Mouse (Mus musculus) intestine, embryonic 16.5 days (tissue): ENCODE data around the gene Gm10477. TPM values are rescaled to one million over a fixed set of nuclear protein-coding genes. Genes with fewer than 3 reads are reported as not detected.
"Not testable (repeated sequence)": the region's sequence is repeated elsewhere in the genome, so short reads cannot be mapped to it uniquely, and the experiment has no call there.

Source experiments
- ATAC-seq: fragments of 200-750 bp; cut with Nextera tagmentation; 2 replicates; pipeline ENCODE4 v1.8.0; 2017; ENCODE audit warnings: moderate TSS enrichment, moderate library complexity
- H3K27ac ChIP-seq: fragments of 300-500 bp; sonication (generic); 2 replicates; pipeline ENCODE4 v1.5.1; 2014; ENCODE audit warnings: mild to moderate bottlenecking, low read length
- H3K27me3 ChIP-seq: fragments of 300-500 bp; sonication (generic); replicated peaks from 2 replicates; pipeline ENCODE4 v1.6.1; 2014; ENCODE audit warnings: low read length, control low read depth, mixed read lengths; ENCODE audit not compliant: control insufficient read depth, insufficient read depth
- H3K36me3 ChIP-seq: fragments of 300-500 bp; sonication (generic); 2 replicates; pipeline ENCODE4 v1.6.1; 2014; ENCODE audit warnings: low read length, control low read depth; ENCODE audit not compliant: control insufficient read depth, insufficient read depth
- H3K4me1 ChIP-seq: fragments of 300-500 bp; sonication (generic); 2 replicates; pipeline ENCODE4 v1.6.1; 2014; ENCODE audit warnings: low read length, control low read depth, mixed read lengths; ENCODE audit not compliant: control insufficient read depth, insufficient read depth
- H3K4me2 ChIP-seq: fragments of 300-500 bp; sonication (generic); 2 replicates; pipeline ENCODE4 v1.6.1; 2014; ENCODE audit warnings: low read depth, low read length, control low read depth
- H3K4me3 ChIP-seq: fragments of 300-500 bp; sonication (generic); 2 replicates; pipeline ENCODE4 v1.5.1; 2014; ENCODE audit warnings: mild to moderate bottlenecking, low read length
- H3K9ac ChIP-seq: fragments of 300-500 bp; sonication (generic); 2 replicates; pipeline ENCODE4 v1.6.1; 2014; ENCODE audit warnings: low read depth, low read length
- H3K9me3 ChIP-seq: fragments of 300-500 bp; sonication (generic); 2 replicates; pipeline ENCODE4 v1.6.1; 2016; ENCODE audit warnings: low read length, control low read depth; ENCODE audit not compliant: control insufficient read depth
- WGBS: fragments of 180-500 bp; shearing (Covaris S2); extraction: QIAGEN DNeasy Blood & Tissue Kit; methylation state at CpG from one replicate; pipeline ENCODE4 v1.1.7; 2014; 5-methylcytosine and 5-hydroxymethylcytosine counted together
- polyA plus RNA-seq: library from polyadenylated mRNA; unstranded; fragments of >200 nt; fragmentation: Nextera tagmentation; extraction: Ambion mirVana; gene quantifications from 2 replicates; pipeline ENCODE4 v1.2.1, GENCODE M21; 2015

The Gm10477 gene
- polyA plus RNA-seq = not detected in 2 replicates

DNA sequence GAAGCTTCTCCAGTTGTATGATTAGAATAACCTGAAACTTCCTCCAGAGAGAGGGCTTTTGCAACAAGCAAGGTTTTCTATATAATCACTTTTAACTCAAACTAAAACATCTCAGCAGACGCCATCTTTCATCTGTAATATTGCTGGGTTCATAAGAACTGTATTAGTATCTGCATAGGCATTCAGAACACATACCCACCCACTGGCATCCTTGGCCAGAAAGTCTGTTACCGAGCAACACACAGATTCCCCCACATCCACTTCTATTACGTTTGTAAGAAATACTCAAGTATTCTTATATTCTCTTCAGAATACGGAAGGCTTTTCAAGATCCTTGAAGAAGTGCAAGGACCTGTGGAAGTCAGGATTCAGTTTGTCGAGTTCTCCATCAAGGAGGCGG is at the start of gene Gm10477:
Gm10477 (plus strand) TSS at position 301 of the 400 bp plus-strand sequence.
- ATAC-seq, H3K36me3 ChIP-seq, H3K27ac ChIP-seq, H3K9me3 ChIP-seq, H3K9ac ChIP-seq, H3K4me3 ChIP-seq, H3K4me2 ChIP-seq, H3K4me1 ChIP-seq, H3K27me3 ChIP-seq: not testable (repeated sequence)
- WGBS = 82% methylated on average over 6 of the region's 6 CpGs

GRCm38 (mm10) chrX:56477553-56477952 is 47.0 kb upstream of the Gm10477 start:
- Histone ChIP-seq H3K27me3 (no peaks in the 10 kb centered on the region), H3K9me3 (no peaks in the 10 kb centered on the region), H3K36me3 (no peaks in the 10 kb centered on the region), H3K9ac (no peak overlapping the region), H3K4me1 (no peaks in the 10 kb centered on the region), H3K4me3 (no peak overlapping the region), H3K27ac (no peak overlapping the region), H3K4me2 (no peak overlapping the region)
- ATAC-seq = no peak
- 81% methylated on average over 3 of the region's 3 CpGs for WGBS

DNA sequence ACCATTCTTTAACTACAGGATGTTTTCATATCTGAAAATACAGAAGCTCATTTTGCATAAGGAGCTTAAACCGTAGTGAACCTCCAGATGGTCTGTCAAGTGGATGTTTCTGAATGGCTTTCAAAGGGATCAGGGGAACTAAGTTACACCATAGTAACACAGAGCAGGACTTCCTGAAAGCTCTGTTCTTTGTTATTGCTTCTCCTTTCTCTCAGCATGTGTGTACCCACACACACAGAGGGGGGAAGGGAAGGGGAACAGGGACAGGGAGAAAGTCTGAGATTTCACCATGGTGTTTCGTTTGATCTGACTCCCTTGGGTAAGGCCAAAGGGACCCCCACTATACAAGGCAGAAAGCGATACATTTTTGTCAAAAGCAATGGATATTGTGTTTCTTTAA is 42.6 kb upstream of the Gm10477 start:
- H3K4me3 ChIP-seq = no peak overlapping the region
- 68% methylated on average over 3 of the region's 3 CpGs for WGBS
- ATAC-seq = no peak
- no peaks in the 10 kb centered on the region for H3K9me3 ChIP-seq
- no peaks in the 10 kb centered on the region for H3K36me3 ChIP-seq
- H3K9ac ChIP-seq = no peak overlapping the region
- no peak overlapping the region for H3K4me2 ChIP-seq
- no peak overlapping the region for H3K27ac ChIP-seq
- H3K4me1 ChIP-seq = no peaks in the 10 kb centered on the region
- no peaks in the 10 kb centered on the region for H3K27me3 ChIP-seq

DNA sequence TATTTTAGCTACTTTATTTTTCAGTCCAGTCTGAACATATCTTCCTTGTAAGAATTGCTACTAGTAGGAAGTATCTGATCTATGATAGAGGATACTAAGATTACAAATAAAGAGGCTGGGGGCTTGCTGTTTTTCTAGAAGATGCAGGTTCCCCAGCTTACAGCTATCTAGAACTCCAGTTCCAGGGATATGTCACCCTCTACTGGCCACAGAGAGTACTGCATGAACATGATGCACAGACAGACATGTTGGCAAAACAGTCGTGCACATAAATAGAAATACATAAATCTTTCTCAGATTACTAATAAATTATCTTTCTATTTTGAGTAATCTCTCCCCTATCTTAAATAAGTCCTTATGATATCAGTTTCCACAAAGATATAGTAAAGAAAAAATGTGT is 34.8 kb upstream of the Gm10477 start:
- no peaks in the 10 kb centered on the region for H3K4me1 ChIP-seq
- no peak overlapping the region for H3K9ac ChIP-seq
- no peak overlapping the region for H3K4me3 ChIP-seq
- H3K9me3 ChIP-seq = no peaks in the 10 kb centered on the region
- H3K36me3 ChIP-seq = no peaks in the 10 kb centered on the region
- no peak for ATAC-seq
- H3K27me3 ChIP-seq = no peaks in the 10 kb centered on the region
- H3K27ac ChIP-seq = no peak overlapping the region
- 11% methylated on average over 1 of the region's 1 CpGs for WGBS
- no peak overlapping the region for H3K4me2 ChIP-seq

DNA sequence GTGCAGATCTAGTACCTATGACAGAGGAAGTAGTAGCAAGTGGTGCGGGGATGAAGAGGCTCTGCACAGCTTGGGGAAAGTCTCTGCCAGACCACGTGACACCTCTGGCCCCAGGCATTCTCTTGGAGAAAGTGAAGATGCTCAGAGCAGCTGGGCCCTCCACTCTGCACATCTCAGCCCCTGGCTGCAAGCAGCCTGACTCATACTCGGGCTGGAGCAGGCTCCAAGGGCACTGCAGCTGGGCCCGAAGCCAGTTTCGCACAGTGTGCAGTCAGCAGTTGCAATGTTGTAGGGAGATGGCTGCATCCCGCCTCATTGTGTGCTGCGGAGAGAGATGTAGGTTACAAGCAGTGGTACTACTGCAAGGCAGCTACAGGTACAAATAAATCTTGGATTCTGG is 27.3 kb upstream of the Gm10477 start:
- WGBS = 79% methylated on average over 7 of the region's 7 CpGs
- no peak overlapping the region for H3K27ac ChIP-seq
- ATAC-seq = no peak

DNA sequence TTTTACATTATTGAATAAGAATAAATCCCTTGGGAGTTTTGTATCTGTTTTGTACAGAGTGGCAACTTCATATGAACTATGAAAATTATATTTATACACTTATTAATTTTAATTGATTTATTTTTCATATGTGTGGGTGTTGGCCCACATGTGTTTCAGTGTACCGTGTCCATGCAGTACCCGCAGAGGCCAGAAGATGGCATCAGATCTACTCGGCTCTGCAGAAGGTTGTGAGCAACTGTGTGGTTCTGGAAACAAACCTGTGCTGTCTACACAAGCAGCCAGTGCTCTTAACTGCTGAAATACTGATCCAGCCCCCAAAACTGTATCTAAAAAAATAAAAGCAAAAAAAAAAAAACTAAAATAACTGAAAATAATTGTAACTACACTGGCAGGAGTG is 6.7 kb downstream of the Gm10477 start:
- Histone ChIP-seq H3K9me3 (no peaks in the 10 kb centered on the region), H3K4me2 (no peak overlapping the region), H3K4me3 (no peak overlapping the region), H3K27me3 (no peaks in the 10 kb centered on the region), H3K27ac (no peak overlapping the region), H3K36me3 (no peaks in the 10 kb centered on the region), H3K9ac (no peak overlapping the region), H3K4me1 (no peaks in the 10 kb centered on the region)
- 8% methylated on average over 3 of the region's 3 CpGs for WGBS
- ATAC-seq = no peak

More for the DNA sequence above, 27.3 kb upstream of the Gm10477 start:
- H3K9me3 ChIP-seq = no peaks in the 10 kb centered on the region
- no peaks in the 10 kb centered on the region for H3K4me1 ChIP-seq
- no peak overlapping the region for H3K4me3 ChIP-seq
- no peak overlapping the region for H3K4me2 ChIP-seq
- no peak overlapping the region for H3K9ac ChIP-seq
- H3K36me3 ChIP-seq = no peaks in the 10 kb centered on the region
- H3K27me3 ChIP-seq = no peaks in the 10 kb centered on the region

DNA sequence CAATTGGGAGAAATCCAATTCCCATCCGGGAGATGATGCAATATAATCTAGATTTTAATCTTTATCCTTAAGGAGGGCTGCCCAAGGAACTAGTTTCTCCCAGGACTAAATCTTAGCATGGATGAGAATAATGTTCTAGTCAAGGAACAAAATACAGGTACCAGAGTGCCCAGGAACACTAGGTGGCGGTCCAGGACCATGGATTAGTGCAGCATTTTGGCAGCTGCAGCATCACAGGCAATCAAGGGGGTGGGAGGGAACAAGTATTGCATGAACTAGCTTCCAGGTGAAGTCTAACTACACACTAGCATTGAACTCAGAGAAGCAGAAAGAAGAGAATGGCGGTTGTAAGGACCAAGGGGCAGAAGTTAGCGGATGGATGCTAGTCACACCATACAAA is 12.6 kb downstream of the Gm10477 start:
- Histone ChIP-seq H3K36me3 (no peaks in the 10 kb centered on the region), H3K4me3 (no peak overlapping the region), H3K27ac (no peak overlapping the region), H3K4me2 (no peak overlapping the region), H3K9ac (no peak overlapping the region), H3K9me3 (no peaks in the 10 kb centered on the region), H3K27me3 (no peaks in the 10 kb centered on the region), H3K4me1 (no peaks in the 10 kb centered on the region)
- 55% methylated on average over 4 of the region's 4 CpGs for WGBS
- ATAC-seq = no peak

GRCm38 (mm10) chrX:56549506-56549905 is 25.0 kb downstream of the Gm10477 start, which contains the start of gene Gm648:
Gene Gm648 (minus strand): TSS chrX:56549606.
- Histone ChIP-seq H3K4me2 (no peak within 1 kb of the TSS), H3K9me3 (no peaks in the 10 kb centered on the region), H3K4me3 (no peak within 1 kb of the TSS), H3K27ac (no peak within 1 kb of the TSS), H3K4me1 (no peaks in the 10 kb centered on the region), H3K36me3 (no peaks in the 10 kb centered on the region), H3K9ac (no peak within 1 kb of the TSS), H3K27me3 (no peaks in the 10 kb centered on the region)
- WGBS = 90% methylated on average over 7 of the region's 7 CpGs
- no peak for ATAC-seq

DNA sequence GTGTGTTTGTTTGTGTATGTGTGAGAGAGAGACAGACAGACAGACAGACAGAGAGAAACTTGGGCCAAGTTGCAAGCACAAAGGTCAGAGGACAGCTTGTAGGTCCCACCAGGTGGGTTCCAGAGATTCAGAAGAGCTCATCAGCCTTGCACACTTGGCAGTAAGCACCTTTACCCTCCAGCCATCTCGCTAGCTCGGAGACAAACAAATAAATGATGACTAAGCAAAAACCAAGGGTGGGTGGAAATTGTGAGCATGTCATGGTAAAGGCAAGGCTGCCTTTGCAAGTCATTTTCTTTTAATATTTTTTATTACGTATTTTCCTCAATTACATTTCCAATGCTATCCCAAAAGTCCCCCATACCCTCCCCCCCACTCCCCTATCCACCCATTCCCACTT is 29.0 kb downstream of the Gm10477 start:
- 78% methylated on average over 3 of the region's 3 CpGs for WGBS
- no peak overlapping the region for H3K4me2 ChIP-seq
- H3K4me3 ChIP-seq = no peak overlapping the region
- no peak overlapping the region for H3K27ac ChIP-seq
- no peak overlapping the region for H3K9ac ChIP-seq
- no peaks in the 10 kb centered on the region for H3K27me3 ChIP-seq
- H3K4me1 ChIP-seq = no peaks in the 10 kb centered on the region
- H3K9me3 ChIP-seq = no peaks in the 10 kb centered on the region
- H3K36me3 ChIP-seq = no peaks in the 10 kb centered on the region
- no peak for ATAC-seq

GRCm38 (mm10) chrX:56572465-56572864 is 47.9 kb downstream of the Gm10477 start:
- no peak for ATAC-seq
- H3K27me3 ChIP-seq = no peaks in the 10 kb centered on the region
- H3K4me2 ChIP-seq = no peak overlapping the region
- 21% methylated on average over 6 of the region's 6 CpGs for WGBS
- H3K9ac ChIP-seq = no peak overlapping the region
- no peak overlapping the region for H3K27ac ChIP-seq
- no peaks in the 10 kb centered on the region for H3K9me3 ChIP-seq
- H3K4me3 ChIP-seq = no peak overlapping the region
- H3K36me3 ChIP-seq = no peaks in the 10 kb centered on the region
- no peaks in the 10 kb centered on the region for H3K4me1 ChIP-seq
